Mouse (Mus musculus): ENCODE results near the gene Sppl3. TPM values are rescaled to one million over a fixed set of nuclear protein-coding genes. Genes with fewer than 3 reads are reported as not detected.

The Sppl3 gene
- total and polyA plus RNA-seq, 2 experiments from 2014 or later, result 37.1 to 153 TPM

GRCm38 (mm10) chr5:115032620-115033019 is 21.7 kb downstream of the Sppl3 start:
- 98% methylated on average over 2 of the region's 2 CpGs for WGBS
- no peak overlapping the region for H3K27ac ChIP-seq (ENCODE audit: low read depth, low read length)
- no peak for ATAC-seq (ENCODE audit: low FRiP score)

GRCm38 (mm10) chr5:115035217-115035616 is 24.3 kb downstream of the Sppl3 start:
- Histone ChIP-seq H3K4me3 (ENCODE audit: low read depth, low read length) (no peak overlapping the region), H3K9me3 (ENCODE audit: low read length) (no peaks in the 10 kb centered on the region), H3K4me2 (ENCODE audit: low read depth, low read length, poor library complexity, severe bottlenecking) (no peak overlapping the region), H3K9ac (replicated peaks; ENCODE audit: low read length, poor library complexity, severe bottlenecking) (no peak overlapping the region), H3K36me3 (ENCODE audit: insufficient read depth, low read length) (no peaks in the 10 kb centered on the region), H3K27me3 (ENCODE audit: insufficient read depth, low read length) (no peaks in the 10 kb centered on the region), H3K27ac (ENCODE audit: low read depth, low read length) (no peak overlapping the region), H3K4me1 (ENCODE audit: insufficient read depth, low read length) (no peaks in the 10 kb centered on the region)
- no peak for ATAC-seq (ENCODE audit: low FRiP score)
- TF ChIP-seq CTCF (IDR thresholded peaks at IDR 0.05), result no peak
- 93% methylated on average over 1 of the region's 1 CpGs for WGBS
- DNase-seq (ENCODE audit: low spot score), result no peak

More at GRCm38 (mm10) chr5:115032620-115033019, 21.7 kb downstream of the Sppl3 start:
- H3K27me3 ChIP-seq (ENCODE audit: insufficient read depth, low read length), result no peaks in the 10 kb centered on the region
- DNase-seq (ENCODE audit: low spot score), result no peak
- no peak overlapping the region for H3K4me2 ChIP-seq (ENCODE audit: low read depth, low read length, poor library complexity, severe bottlenecking)
- H3K9me3 ChIP-seq (ENCODE audit: low read length), result no peaks in the 10 kb centered on the region
- H3K4me1 ChIP-seq (ENCODE audit: insufficient read depth, low read length), result no peaks in the 10 kb centered on the region
- H3K36me3 ChIP-seq (ENCODE audit: insufficient read depth, low read length), result no peaks in the 10 kb centered on the region
- TF ChIP-seq CTCF (IDR thresholded peaks at IDR 0.05), result no peak
- H3K9ac ChIP-seq (replicated peaks; ENCODE audit: low read length, poor library complexity, severe bottlenecking), result no peak overlapping the region
- no peak overlapping the region for H3K4me3 ChIP-seq (ENCODE audit: low read depth, low read length)

- Histone ChIP-seq H3K4me1 (ENCODE audit: insufficient read depth, low read length) (no peaks in the 10 kb centered on the region), H3K4me3 (ENCODE audit: low read depth, low read length) (no peak overlapping the region), H3K27ac (ENCODE audit: low read depth, low read length) (no peak overlapping the region), H3K4me2 (ENCODE audit: low read depth, low read length, poor library complexity, severe bottlenecking) (no peak overlapping the region), H3K36me3 (ENCODE audit: insufficient read depth, low read length) (no peaks in the 10 kb centered on the region), H3K9me3 (ENCODE audit: low read length) (no peaks in the 10 kb centered on the region), H3K9ac (replicated peaks; ENCODE audit: low read length, poor library complexity, severe bottlenecking) (no peak overlapping the region), H3K27me3 (ENCODE audit: insufficient read depth, low read length) (no peaks in the 10 kb centered on the region)
- WGBS, result 84% methylated on average over 2 of the region's 2 CpGs
- TF ChIP-seq CTCF (IDR thresholded peaks at IDR 0.05), result no peak
- ATAC-seq (ENCODE audit: low FRiP score) (no peak), DNase-seq (ENCODE audit: low spot score) (no peak)
These were observed 26.2 kb downstream of the Sppl3 start for GRCm38 (mm10) chr5:115037099-115037498.

GRCm38 (mm10) chr5:115040756-115041155 is 29.8 kb downstream of the Sppl3 start:
- no peak for TF ChIP-seq CTCF (IDR thresholded peaks at IDR 0.05)
- Histone ChIP-seq H3K4me2 (ENCODE audit: low read depth, low read length, poor library complexity, severe bottlenecking) (no peak overlapping the region), H3K4me3 (ENCODE audit: low read depth, low read length) (no peak overlapping the region), H3K36me3 (ENCODE audit: insufficient read depth, low read length) (no peaks in the 10 kb centered on the region), H3K9me3 (ENCODE audit: low read length) (no peaks in the 10 kb centered on the region), H3K27ac (ENCODE audit: low read depth, low read length) (no peak overlapping the region), H3K27me3 (ENCODE audit: insufficient read depth, low read length) (no peaks in the 10 kb centered on the region), H3K4me1 (ENCODE audit: insufficient read depth, low read length) (no peaks in the 10 kb centered on the region), H3K9ac (replicated peaks; ENCODE audit: low read length, poor library complexity, severe bottlenecking) (no peak overlapping the region)
- 75% methylated on average over 4 of the region's 4 CpGs for WGBS
- ATAC-seq (ENCODE audit: low FRiP score) (no peak), DNase-seq (ENCODE audit: low spot score) (no peak)

GRCm38 (mm10) chr5:115043626-115044025 is 32.7 kb downstream of the Sppl3 start:
- DNase-seq (ENCODE audit: low spot score), result no peak
- ATAC-seq (ENCODE audit: low FRiP score), result no peak
- WGBS, result 96% methylated on average over 4 of the region's 4 CpGs
- Histone ChIP-seq H3K36me3 (ENCODE audit: insufficient read depth, low read length) (no peaks in the 10 kb centered on the region), H3K4me3 (ENCODE audit: low read depth, low read length) (no peak overlapping the region), H3K9me3 (ENCODE audit: low read length) (no peaks in the 10 kb centered on the region), H3K4me2 (ENCODE audit: low read depth, low read length, poor library complexity, severe bottlenecking) (no peak overlapping the region), H3K27me3 (ENCODE audit: insufficient read depth, low read length) (no peaks in the 10 kb centered on the region), H3K27ac (ENCODE audit: low read depth, low read length) (no peak overlapping the region), H3K4me1 (ENCODE audit: insufficient read depth, low read length) (no peaks in the 10 kb centered on the region), H3K9ac (replicated peaks; ENCODE audit: low read length, poor library complexity, severe bottlenecking) (no peak overlapping the region)
- no peak for TF ChIP-seq CTCF (IDR thresholded peaks at IDR 0.05)

GRCm38 (mm10) chr5:115045146-115045677 is 34.3 kb downstream of the Sppl3 start:
- Histone ChIP-seq H3K4me2 (ENCODE audit: low read depth, low read length, poor library complexity, severe bottlenecking) (no peak overlapping the region), H3K9ac (replicated peaks; ENCODE audit: low read length, poor library complexity, severe bottlenecking) (no peak overlapping the region), H3K4me1 (ENCODE audit: insufficient read depth, low read length) (no peaks in the 10 kb centered on the region), H3K27me3 (ENCODE audit: insufficient read depth, low read length) (no peaks in the 10 kb centered on the region), H3K36me3 (ENCODE audit: insufficient read depth, low read length) (no peaks in the 10 kb centered on the region), H3K4me3 (ENCODE audit: low read depth, low read length) (no peak overlapping the region), H3K27ac (ENCODE audit: low read depth, low read length) (no peak overlapping the region), H3K9me3 (ENCODE audit: low read length) (no peaks in the 10 kb centered on the region)
- TF ChIP-seq CTCF (IDR thresholded peaks at IDR 0.05), result no peak
- WGBS, result 87% methylated on average over 2 of the region's 2 CpGs
- DNase-seq (ENCODE audit: low spot score) (no peak), ATAC-seq (ENCODE audit: low FRiP score) (no peak)
